Mouse (Mus musculus) CH12.LX (cell line): ENCODE data around the gene Qrich1. TPM values are rescaled to one million over a fixed set of nuclear protein-coding genes. Genes with fewer than 3 reads are reported as not detected.

Experiments used
- DNase-seq: peaks from one replicate; pipeline ENCODE4 v3.0.0-alpha.2; 2013; ENCODE audit errors: extremely low read depth
- H3K27ac ChIP-seq: 2 replicates; pipeline ENCODE4 v1.5.1; 2012; ENCODE audit warnings: low read depth, mild to moderate bottlenecking, control low read depth, moderate library complexity; ENCODE audit not compliant: insufficient read depth
- H3K27me3 ChIP-seq: replicated peaks from 2 replicates; pipeline ENCODE3; 2012; ENCODE audit warnings: inconsistent platforms
- H3K36me3 ChIP-seq, 2 experiments: replicated peaks in 1 of 2; 2 replicates each; pipeline versions ENCODE3 to v1.6.1; 2012; ENCODE audit warnings: inconsistent platforms in 1 of 2, low read length in 1 of 2, mild to moderate bottlenecking in 1 of 2, mixed read lengths in 1 of 2, moderate library complexity in 1 of 2; ENCODE audit not compliant: control insufficient read depth in 1 of 2, insufficient read depth in 1 of 2
- H3K4me1 ChIP-seq, 2 experiments: 2 replicates each; pipeline ENCODE4 v1.6.1; 2012; ENCODE audit warnings: inconsistent platforms in 1 of 2, moderate library complexity in 1 of 2; ENCODE audit not compliant: insufficient read depth in 2 of 2, control insufficient read depth in 1 of 2
- H3K4me2 ChIP-seq: 2 replicates; pipeline ENCODE4 v1.6.1; 2012; ENCODE audit warnings: low read depth, mild to moderate bottlenecking, control low read depth; ENCODE audit not compliant: poor library complexity, insufficient read depth, severe bottlenecking
- H3K4me3 ChIP-seq, 3 experiments: fragments of 150-350 bp in 1 of 3; sonication (generic) in 1 of 3; replicated peaks in 1 of 3; 2 replicates each; pipeline versions ENCODE3 to v1.5.1; 2011 to 2012; ENCODE audit warnings: low read depth in 2 of 3, low read length in 2 of 3, mild to moderate bottlenecking in 2 of 3, moderate library complexity in 2 of 3, control low read depth in 1 of 3, improper control_type of control experiment in 1 of 3, inconsistent platforms in 1 of 3, mixed read lengths in 1 of 3; ENCODE audit not compliant: poor library complexity in 1 of 3
- H3K79me2 ChIP-seq: replicated peaks from 2 replicates; pipeline ENCODE4 v1.6.1; 2012; ENCODE audit warnings: mild to moderate bottlenecking, moderate library complexity; ENCODE audit not compliant: control insufficient read depth, poor library complexity, insufficient read depth, severe bottlenecking; ENCODE audit errors: extremely low read depth
- H3K9ac ChIP-seq: 2 replicates; pipeline ENCODE4 v1.6.1; 2012; ENCODE audit warnings: low read depth, mild to moderate bottlenecking, control low read depth, moderate library complexity; ENCODE audit not compliant: insufficient read depth
- H3K9me3 ChIP-seq: replicated peaks from 2 replicates; pipeline ENCODE3; 2012; ENCODE audit warnings: low read length, inconsistent platforms, mixed read lengths
- BHLHE40 ChIP-seq: IDR thresholded peaks from 2 replicates; pipeline ENCODE4 v1.6.1; 2011; ENCODE audit warnings: mild to moderate bottlenecking, low read depth, low read length, improper control_type of control experiment
- CHD1 ChIP-seq: IDR thresholded peaks from 2 replicates; pipeline ENCODE4 v1.6.1; 2012; ENCODE audit warnings: low read depth, low read length, improper control_type of control experiment, inconsistent platforms
- CHD2 ChIP-seq: IDR thresholded peaks from 2 replicates; pipeline ENCODE4 v1.6.1; 2011; ENCODE audit warnings: low read length, improper control_type of control experiment
- CTCF ChIP-seq, 2 experiments: IDR thresholded peaks in 1 of 2; conservative IDR thresholded peaks in 1 of 2; 2 replicates each; pipeline ENCODE4 v1.5.1; 2011 to 2012; ENCODE audit warnings: low read depth in 2 of 2, low read length in 2 of 2, improper control_type of control experiment in 1 of 2, inconsistent platforms in 1 of 2, mild to moderate bottlenecking in 1 of 2, moderate library complexity in 1 of 2
- ETS1 ChIP-seq: conservative IDR thresholded peaks from 2 replicates; pipeline ENCODE4 v1.6.1; 2012; ENCODE audit warnings: low read depth, mild to moderate bottlenecking, inconsistent platforms, low read length, improper control_type of control experiment, moderate library complexity
- IRF4 ChIP-seq: IDR thresholded peaks from 2 replicates; pipeline ENCODE4 v1.6.1; 2014; ENCODE audit warnings: low read depth, mild to moderate bottlenecking, inconsistent platforms, low read length, improper control_type of control experiment
- JUN ChIP-seq: IDR thresholded peaks from 2 replicates; pipeline ENCODE4 v1.6.1; 2011; ENCODE audit warnings: low read depth, mild to moderate bottlenecking, low read length, improper control_type of control experiment, moderate library complexity; ENCODE audit not compliant: insufficient read depth
- JUND ChIP-seq: conservative IDR thresholded peaks from 2 replicates; pipeline ENCODE4 v1.6.1; 2011; ENCODE audit warnings: low read depth, low read length, improper control_type of control experiment
- KAT2A ChIP-seq: IDR thresholded peaks from 2 replicates; pipeline ENCODE4 v1.6.1; 2012; ENCODE audit warnings: low read length, improper control_type of control experiment, inconsistent platforms; ENCODE audit not compliant: insufficient replicate concordance
- MAFK ChIP-seq: IDR thresholded peaks from 2 replicates; pipeline ENCODE4 v1.6.1; 2011; ENCODE audit warnings: low read length, improper control_type of control experiment; ENCODE audit not compliant: insufficient replicate concordance
- MAX ChIP-seq: IDR thresholded peaks from 2 replicates; pipeline ENCODE4 v1.6.1; 2011; ENCODE audit warnings: low read length, improper control_type of control experiment
- MAZ ChIP-seq: IDR thresholded peaks from 2 replicates; pipeline ENCODE4 v1.6.1; 2012; ENCODE audit warnings: low read depth, mild to moderate bottlenecking, inconsistent platforms, low read length, improper control_type of control experiment, moderate library complexity
- MEF2A ChIP-seq: IDR thresholded peaks from 2 replicates; pipeline ENCODE4 v1.6.1; 2014; ENCODE audit warnings: low read depth, mild to moderate bottlenecking, inconsistent platforms, low read length, improper control_type of control experiment, borderline replicate concordance
- MXI1 ChIP-seq: IDR thresholded peaks from 2 replicates; pipeline ENCODE4 v1.6.1; 2011; ENCODE audit warnings: mild to moderate bottlenecking, low read depth, low read length, improper control_type of control experiment
- MYC ChIP-seq: IDR thresholded peaks from 2 replicates; pipeline ENCODE4 v1.6.1; 2011; ENCODE audit warnings: low read depth, mild to moderate bottlenecking, improper control_type of control experiment, low read length
- NELFE ChIP-seq: IDR thresholded peaks from 2 replicates; pipeline ENCODE4 v1.6.1; 2011; ENCODE audit warnings: low read depth, low read length, improper control_type of control experiment
- NRF1 ChIP-seq: IDR thresholded peaks from 2 replicates; pipeline ENCODE4 v1.6.1; 2014; ENCODE audit warnings: low read depth, mild to moderate bottlenecking, inconsistent platforms, low read length, improper control_type of control experiment, moderate library complexity
- PAX5 ChIP-seq: IDR thresholded peaks from 2 replicates; pipeline ENCODE4 v1.6.1; 2012; ENCODE audit warnings: low read length, inconsistent platforms, mixed read lengths
- POLR2AphosphoS2 ChIP-seq: IDR thresholded peaks from 2 replicates; pipeline ENCODE4 v1.6.1; 2011; ENCODE audit warnings: low read depth, low read length, improper control_type of control experiment
- RAD21 ChIP-seq: IDR thresholded peaks from 2 replicates; pipeline ENCODE4 v1.6.1; 2011; ENCODE audit warnings: low read depth, mild to moderate bottlenecking, low read length, improper control_type of control experiment, moderate library complexity
- SIN3A ChIP-seq: IDR thresholded peaks from 2 replicates; pipeline ENCODE4 v1.6.1; 2012; ENCODE audit warnings: low read length, improper control_type of control experiment, inconsistent platforms
- SMC3 ChIP-seq: IDR thresholded peaks from 2 replicates; pipeline ENCODE4 v1.6.1; 2011; ENCODE audit warnings: low read depth, low read length, improper control_type of control experiment
- TCF12 ChIP-seq: IDR thresholded peaks from 2 replicates; pipeline ENCODE4 v1.6.1; 2014; ENCODE audit warnings: low read depth, mild to moderate bottlenecking, inconsistent platforms, low read length, improper control_type of control experiment
- USF1 ChIP-seq: IDR thresholded peaks from 2 replicates; pipeline ENCODE4 v1.6.1; 2014; ENCODE audit warnings: low read depth, mild to moderate bottlenecking, inconsistent platforms, low read length, improper control_type of control experiment
- USF2 ChIP-seq: conservative IDR thresholded peaks from 2 replicates; pipeline ENCODE4 v1.6.1; 2011; ENCODE audit warnings: low read depth, low read length, improper control_type of control experiment
- ZC3H11A ChIP-seq: IDR thresholded peaks from 2 replicates; pipeline ENCODE4 v1.6.1; 2012; ENCODE audit warnings: low read depth, mild to moderate bottlenecking, inconsistent platforms, low read length, improper control_type of control experiment
- ZKSCAN1 ChIP-seq: IDR thresholded peaks from 2 replicates; pipeline ENCODE4 v1.6.1; 2012; ENCODE audit warnings: low read depth, inconsistent platforms, low read length, improper control_type of control experiment, borderline replicate concordance
- ZNF384 ChIP-seq: IDR thresholded peaks from 2 replicates; pipeline ENCODE4 v1.6.1; 2012; ENCODE audit warnings: low read depth, low read length, improper control_type of control experiment, inconsistent platforms
- dilution Hi-C: fragments of 300-500 bp; cut with MboI; formaldehyde crosslinking; loops from 2 replicates; pipeline ENCODE4 v1.14.3; 2020; ENCODE audit warnings: low sequenced_read_pairs; ENCODE audit not compliant: extremely low pct_unique_long_range_greater_than_20kb, extremely low pct_ligation_motif_present
- in situ Hi-C: fragments of 300-500 bp; cut with MboI; formaldehyde crosslinking; loops from 3 replicates; pipeline ENCODE4 v1.14.3; 2019; ENCODE audit warnings: low sequenced_read_pairs, low pct_ligation_motif_present, low pct_unique_long_range_greater_than_20kb, mixed read lengths
- polyA plus RNA-seq: library from polyadenylated mRNA; unstranded; fragments of >175 nt; gene quantifications from 2 replicates; pipeline ENCODE4 v1.2.1, GENCODE M21; 2012; ENCODE audit warnings: low read depth; ENCODE audit not compliant: insufficient read length
- total RNA-seq, 2 experiments: library from RNA; depleted of rRNA; stranded (reverse); fragments of 300-350 nt in 1 of 2; fragments of >200 nt in 1 of 2; gene quantifications; 2 replicates each; pipeline ENCODE4 v1.2.3; 2012 to 2014

The Qrich1 gene
- total and polyA plus RNA-seq, 3 experiments, result 72.1 to 117 (median 104) TPM

DNA sequence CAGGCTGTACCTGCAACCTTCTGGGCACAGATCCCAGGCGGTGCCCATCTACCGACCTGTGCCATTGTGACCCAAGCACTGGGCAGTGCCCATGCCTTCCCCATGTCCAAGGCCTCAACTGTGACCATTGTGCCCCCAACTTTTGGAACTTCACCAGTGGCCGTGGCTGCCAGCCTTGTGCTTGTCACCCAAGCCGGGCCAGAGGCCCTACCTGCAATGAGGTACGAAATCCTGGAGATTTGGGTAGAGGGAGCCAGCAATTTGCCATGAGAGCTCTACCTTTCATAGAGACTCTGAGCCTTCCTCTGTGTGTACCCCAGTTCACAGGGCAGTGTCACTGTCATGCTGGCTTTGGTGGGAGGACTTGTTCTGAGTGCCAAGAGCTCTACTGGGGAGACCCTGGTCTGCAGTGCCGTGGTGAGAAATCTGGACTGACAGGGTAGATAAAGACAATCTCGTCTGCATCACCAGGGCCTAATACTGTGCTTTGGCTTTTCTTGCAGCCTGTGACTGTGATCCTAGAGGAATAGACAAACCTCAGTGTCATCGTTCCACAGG is 29.6 kb upstream of the Qrich1 start:
- H3K9me3 ChIP-seq, result no peaks in the 10 kb centered on the region
- dilution Hi-C loops (no loop called here), in situ Hi-C loops (no loop called here)
- H3K79me2 ChIP-seq, result peaks cover 13% of the 10 kb centered on the region
- no peak overlapping the region for H3K4me3 ChIP-seq
- DNase-seq, result no peak
- TF ChIP-seq MXI1 (no peak), MAFK (no peak), CHD2 (no peak), ZNF384 (no peak), JUN (no peak), MAX (no peak), ETS1 (no peak), USF2 (no peak), SMC3 (no peak), NRF1 (no peak), NELFE (no peak), KAT2A (no peak), ZC3H11A (no peak), CTCF (conservative IDR thresholded peaks at IDR 0.05 in 1 of 2, IDR thresholded peaks at IDR 0.05 in 1 of 2; ENCODE audit: low read depth in 2 of 2, low read length in 2 of 2) (no peak)
- peaks cover 6% of the 10 kb centered on the region for H3K27me3 ChIP-seq
- peaks cover 0 to 2% of the 10 kb centered on the region in 2 experiments for H3K36me3 ChIP-seq
- peaks cover 9 to 17% of the 10 kb centered on the region in 2 experiments for H3K4me1 ChIP-seq
- no peak overlapping the region for H3K4me2 ChIP-seq
- no peak overlapping the region for H3K9ac ChIP-seq
- no peak overlapping the region for H3K27ac ChIP-seq

DNA sequence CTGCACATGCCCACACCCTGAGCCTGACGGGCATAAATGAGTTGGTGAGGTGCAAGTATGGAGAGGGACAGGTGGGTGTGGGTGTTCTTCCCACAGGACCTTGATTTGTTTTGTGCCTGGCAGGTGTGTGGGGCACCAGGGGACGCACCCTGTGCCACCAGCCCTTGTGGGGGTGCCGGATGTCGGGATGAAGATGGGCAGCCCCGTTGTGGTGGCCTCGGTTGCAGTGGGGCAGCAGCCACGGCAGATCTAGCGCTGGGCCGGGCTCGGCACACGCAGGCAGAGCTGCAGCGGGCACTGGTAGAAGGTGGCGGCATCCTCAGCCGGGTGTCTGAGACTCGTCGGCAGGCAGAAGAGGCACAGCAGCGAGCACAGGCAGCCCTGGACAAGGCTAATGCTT is 28.2 kb upstream of the Qrich1 start:
- in situ Hi-C loops, result no loop called here
- DNase-seq, result no peak
- H3K4me1 ChIP-seq, result peaks cover 11 to 31% of the 10 kb centered on the region in 2 experiments
- no peak for TF ChIP-seq USF1
- TF ChIP-seq PAX5, result no peak
- no peak for TF ChIP-seq NRF1
- TF ChIP-seq JUN, result no peak
- no peak for TF ChIP-seq SIN3A
- no peak for TF ChIP-seq BHLHE40
- no peak for TF ChIP-seq IRF4
- no peak for TF ChIP-seq ZNF384
- TF ChIP-seq MEF2A, result no peak
- TF ChIP-seq MAX, result no peak
- no peak for TF ChIP-seq TCF12
- no peak for TF ChIP-seq ZKSCAN1
- no peak for TF ChIP-seq SMC3
- TF ChIP-seq MAZ, result no peak
- no peak for TF ChIP-seq RAD21
- TF ChIP-seq JUND, result no peak
- TF ChIP-seq POLR2AphosphoS2, result no peak
- TF ChIP-seq CHD1, result no peak
- TF ChIP-seq MYC, result no peak
- no peak for TF ChIP-seq ETS1
- no peak overlapping the region for H3K9ac ChIP-seq
- dilution Hi-C loops, result no loop called here
- peaks cover 6% of the 10 kb centered on the region for H3K27me3 ChIP-seq
- peaks cover 24% of the 10 kb centered on the region for H3K79me2 ChIP-seq
- no peaks in the 10 kb centered on the region for H3K9me3 ChIP-seq
- no peak overlapping the region for H3K4me3 ChIP-seq
- H3K4me2 ChIP-seq, result no peak overlapping the region
- no peak overlapping the region for H3K27ac ChIP-seq
- peaks cover 8 to 16% of the 10 kb centered on the region in 2 experiments for H3K36me3 ChIP-seq
